Mouse (Mus musculus): ENCODE data around the gene Slc6a16.

- TF ChIP-seq USF1 (IDR thresholded peaks at IDR 0.05; ENCODE audit: low read depth) (no peak), POLR2A (IDR thresholded peaks at IDR 0.05; ENCODE audit: insufficient read length, low read depth) (no peak), MAX (IDR thresholded peaks at IDR 0.05; ENCODE audit: low read depth) (no peak), TCF12 (IDR thresholded peaks at IDR 0.05; ENCODE audit: insufficient read depth, poor library complexity, severe bottlenecking) (no peak)
Measured at GRCm38 (mm10) chr7:45211851-45212251, 29.0 kb upstream of the Slc6a16 start, which contains the start of gene Dkkl1.
